Mouse (Mus musculus): ENCODE measurements around the gene Cwf19l1. TPM values are rescaled to one million over a fixed set of nuclear protein-coding genes. Genes with fewer than 3 reads are reported as not detected.

The Cwf19l1 gene
- polyA plus RNA-seq, 1 experiment from 2014 or later: 10.7 TPM

DNA sequence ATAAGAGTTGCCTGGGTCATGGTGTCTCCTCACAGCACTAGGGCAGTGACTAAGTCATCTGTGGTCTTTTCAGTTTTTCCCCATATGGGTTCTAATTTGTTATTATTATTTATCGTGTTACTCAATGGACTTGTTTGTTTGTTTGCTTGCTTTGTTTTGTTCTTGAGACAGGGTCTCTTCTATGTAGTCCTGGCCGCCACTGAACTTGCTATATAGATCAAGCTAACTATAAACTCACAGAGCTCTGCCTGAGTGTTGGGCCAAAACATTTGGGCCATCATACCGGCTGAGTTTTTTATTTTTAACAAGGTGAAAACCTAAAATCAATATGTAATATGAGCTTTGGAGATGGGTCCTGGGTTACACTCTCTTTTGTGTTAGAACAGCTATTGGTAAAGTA is 23.7 kb upstream of the Cwf19l1 start:
- Histone ChIP-seq H3K9ac (ENCODE audit: low read depth, low read length) (no peak overlapping the region), H3K4me3 (ENCODE audit: low read depth, low read length) (no peak overlapping the region), H3K4me1 (replicated peaks; ENCODE audit: control insufficient read depth, insufficient read depth, low read length) (no peaks in the 10 kb centered on the region), H3K4me2 (replicated peaks; ENCODE audit: low read depth) (no peak overlapping the region), H3K9me3 (ENCODE audit: control insufficient read depth) (no peaks in the 10 kb centered on the region), H3K27me3 (replicated peaks; ENCODE audit: control insufficient read depth, insufficient read depth, low read length) (no peaks in the 10 kb centered on the region), H3K27ac (ENCODE audit: low read depth, low read length) (no peak overlapping the region), H3K36me3 (ENCODE audit: control insufficient read depth, insufficient read depth) (no peaks in the 10 kb centered on the region)
- no peak for ATAC-seq
- WGBS: 80% methylated on average over 3 of the region's 3 CpGs
- TF ChIP-seq CTCF (IDR thresholded peaks at IDR 0.05; ENCODE audit: low read depth): no peak

DNA sequence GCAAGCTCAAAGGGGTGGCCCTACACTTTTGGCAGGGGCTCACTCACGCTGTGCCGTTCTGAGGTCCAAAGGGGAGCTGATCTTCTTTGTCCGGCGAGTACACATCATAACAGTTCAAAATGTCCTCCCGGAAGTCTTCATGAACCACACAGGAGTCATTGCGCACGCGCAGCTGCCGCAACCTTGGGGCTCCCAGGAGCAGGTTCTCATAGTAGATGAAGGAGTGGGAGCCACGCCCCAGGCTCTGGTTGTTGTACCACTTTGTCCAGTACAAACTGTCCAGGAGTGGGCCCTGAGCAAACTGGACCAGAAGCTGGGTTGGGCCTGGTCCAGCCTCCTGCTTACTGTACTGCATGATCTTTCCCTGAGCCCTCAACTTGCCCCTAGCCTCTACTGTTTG is 21.3 kb upstream of the Cwf19l1 start:
- H3K4me2 ChIP-seq (replicated peaks; ENCODE audit: low read depth): no peak overlapping the region
- H3K4me3 ChIP-seq (ENCODE audit: low read depth, low read length): no peak overlapping the region
- no peak for TF ChIP-seq CTCF (IDR thresholded peaks at IDR 0.05; ENCODE audit: low read depth)
- no peaks in the 10 kb centered on the region for H3K9me3 ChIP-seq (ENCODE audit: control insufficient read depth)
- 90% methylated on average over 10 of the region's 10 CpGs for WGBS
- no peaks in the 10 kb centered on the region for H3K4me1 ChIP-seq (replicated peaks; ENCODE audit: control insufficient read depth, insufficient read depth, low read length)
- no peak overlapping the region for H3K9ac ChIP-seq (ENCODE audit: low read depth, low read length)
- no peak for ATAC-seq
- no peaks in the 10 kb centered on the region for H3K27me3 ChIP-seq (replicated peaks; ENCODE audit: control insufficient read depth, insufficient read depth, low read length)
- H3K36me3 ChIP-seq (ENCODE audit: control insufficient read depth, insufficient read depth): no peaks in the 10 kb centered on the region
- no peak overlapping the region for H3K27ac ChIP-seq (ENCODE audit: low read depth, low read length)

DNA sequence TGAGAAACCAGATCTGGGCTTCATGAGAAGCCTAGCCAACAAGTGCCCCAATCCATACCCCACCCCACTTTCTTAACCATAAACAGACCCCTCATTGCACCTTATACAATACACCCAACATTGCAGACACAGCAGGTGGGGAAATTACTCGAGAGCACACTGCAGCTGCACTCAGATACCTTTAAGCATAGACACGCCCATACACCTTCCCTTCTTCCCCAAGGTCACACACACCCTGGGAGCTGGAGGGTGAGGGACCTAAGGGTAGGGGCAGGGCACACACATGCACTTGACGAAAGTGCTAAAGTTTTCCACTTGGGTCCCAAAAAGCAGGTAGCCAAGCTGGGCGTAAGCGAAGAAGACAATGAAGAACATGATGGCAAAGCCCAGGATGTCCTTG is 18.1 kb upstream of the Cwf19l1 start:
- Histone ChIP-seq H3K27me3 (replicated peaks; ENCODE audit: control insufficient read depth, insufficient read depth, low read length) (no peaks in the 10 kb centered on the region), H3K4me2 (replicated peaks; ENCODE audit: low read depth) (no peak overlapping the region), H3K9me3 (ENCODE audit: control insufficient read depth) (no peaks in the 10 kb centered on the region), H3K9ac (ENCODE audit: low read depth, low read length) (no peak overlapping the region), H3K4me1 (replicated peaks; ENCODE audit: control insufficient read depth, insufficient read depth, low read length) (no peaks in the 10 kb centered on the region), H3K4me3 (ENCODE audit: low read depth, low read length) (no peak overlapping the region), H3K27ac (ENCODE audit: low read depth, low read length) (no peak overlapping the region), H3K36me3 (ENCODE audit: control insufficient read depth, insufficient read depth) (no peaks in the 10 kb centered on the region)
- TF ChIP-seq CTCF (IDR thresholded peaks at IDR 0.05; ENCODE audit: low read depth): no peak
- ATAC-seq: no peak
- WGBS: 67% methylated on average over 5 of the region's 5 CpGs

DNA sequence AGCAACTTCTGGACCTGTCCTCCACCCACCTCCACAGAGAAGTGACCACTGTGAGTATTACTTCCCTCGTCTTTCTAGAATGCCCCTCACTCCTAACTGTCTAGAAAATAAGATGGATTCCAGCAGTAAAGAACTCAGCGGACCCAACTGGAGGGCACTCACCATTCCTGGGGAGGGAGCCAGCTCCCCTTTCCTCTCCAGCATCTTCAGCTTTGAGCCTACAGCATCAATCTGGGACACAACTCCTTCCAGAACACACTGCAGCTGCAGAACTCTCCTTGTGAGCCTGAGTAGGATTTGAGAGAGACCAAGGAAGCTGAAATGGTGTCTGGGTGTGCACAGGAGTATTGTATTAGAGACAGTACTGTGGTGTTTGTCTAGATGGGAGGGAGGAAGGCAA is 13.3 kb upstream of the Cwf19l1 start:
- ATAC-seq: no peak
- no peaks in the 10 kb centered on the region for H3K9me3 ChIP-seq (ENCODE audit: control insufficient read depth)
- no peaks in the 10 kb centered on the region for H3K36me3 ChIP-seq (ENCODE audit: control insufficient read depth, insufficient read depth)
- peaks cover 4% of the 10 kb centered on the region; the same call in 1 of the 2 replicates for H3K4me1 ChIP-seq (replicated peaks; ENCODE audit: control insufficient read depth, insufficient read depth, low read length)
- no peak overlapping the region for H3K4me3 ChIP-seq (ENCODE audit: low read depth, low read length)
- H3K27me3 ChIP-seq (replicated peaks; ENCODE audit: control insufficient read depth, insufficient read depth, low read length): no peaks in the 10 kb centered on the region
- H3K9ac ChIP-seq (ENCODE audit: low read depth, low read length): no peak overlapping the region
- no peak overlapping the region for H3K4me2 ChIP-seq (replicated peaks; ENCODE audit: low read depth)
- TF ChIP-seq CTCF (IDR thresholded peaks at IDR 0.05; ENCODE audit: low read depth): no peak
- no peak overlapping the region for H3K27ac ChIP-seq (ENCODE audit: low read depth, low read length)
- 66% methylated on average over 2 of the region's 2 CpGs for WGBS

DNA sequence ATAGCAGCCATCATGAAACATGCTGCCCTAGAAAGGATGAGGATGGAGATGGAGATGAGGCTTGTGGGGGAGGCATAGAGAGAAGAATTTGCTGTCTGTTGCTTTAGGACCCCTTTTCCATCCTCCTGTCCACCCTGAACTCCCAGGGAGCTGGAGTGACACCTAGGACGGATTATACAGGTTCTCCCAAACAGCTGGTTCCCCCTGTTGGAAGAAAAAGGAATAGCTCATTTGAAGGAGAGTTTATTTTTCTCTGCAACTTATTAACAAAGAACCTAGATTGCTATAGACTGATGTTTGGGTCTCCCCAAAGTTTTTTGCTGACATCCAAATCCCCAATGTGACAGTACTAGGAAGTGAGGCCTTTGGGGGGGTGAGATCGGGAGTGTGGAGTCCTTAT is 12.7 kb upstream of the Cwf19l1 start:
- 19% methylated on average over 2 of the region's 2 CpGs for WGBS
- Histone ChIP-seq H3K27me3 (replicated peaks; ENCODE audit: control insufficient read depth, insufficient read depth, low read length) (no peaks in the 10 kb centered on the region), H3K9ac (ENCODE audit: low read depth, low read length) (no peak overlapping the region), H3K4me3 (ENCODE audit: low read depth, low read length) (no peak overlapping the region), H3K4me2 (replicated peaks; ENCODE audit: low read depth) (no peak overlapping the region), H3K4me1 (replicated peaks; ENCODE audit: control insufficient read depth, insufficient read depth, low read length) (peaks cover 4% of the 10 kb centered on the region; the same call in 1 of the 2 replicates), H3K36me3 (ENCODE audit: control insufficient read depth, insufficient read depth) (no peaks in the 10 kb centered on the region; the same call in 1 of the 2 replicates), H3K9me3 (ENCODE audit: control insufficient read depth) (no peaks in the 10 kb centered on the region), H3K27ac (ENCODE audit: low read depth, low read length) (no peak overlapping the region)
- peak; percentile 60 for TF ChIP-seq CTCF (IDR thresholded peaks at IDR 0.05; ENCODE audit: low read depth)
- ATAC-seq: no peak

DNA sequence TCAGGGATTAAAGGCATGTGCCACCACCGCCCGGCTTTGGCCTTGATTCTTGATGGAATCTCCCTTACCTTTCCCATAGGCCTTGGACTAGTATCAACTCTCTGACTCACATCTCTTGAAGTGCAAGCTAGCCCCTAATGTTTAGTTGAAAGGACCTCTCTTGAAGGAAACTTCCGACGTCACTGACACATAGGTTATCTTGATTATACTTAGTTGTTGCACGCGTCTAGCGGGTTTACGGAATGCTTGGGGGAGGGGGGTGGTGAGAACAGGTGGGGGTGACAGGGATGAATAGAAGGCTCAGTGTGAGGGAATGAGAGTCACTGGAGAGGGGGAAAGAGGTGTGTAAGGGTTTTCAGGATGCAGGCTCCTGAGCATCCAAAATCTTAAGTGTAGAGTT is 11.3 kb upstream of the Cwf19l1 start:
- TF ChIP-seq CTCF (IDR thresholded peaks at IDR 0.05; ENCODE audit: low read depth): no peak
- WGBS: 94% methylated on average over 8 of the region's 8 CpGs
- ATAC-seq: no peak

DNA sequence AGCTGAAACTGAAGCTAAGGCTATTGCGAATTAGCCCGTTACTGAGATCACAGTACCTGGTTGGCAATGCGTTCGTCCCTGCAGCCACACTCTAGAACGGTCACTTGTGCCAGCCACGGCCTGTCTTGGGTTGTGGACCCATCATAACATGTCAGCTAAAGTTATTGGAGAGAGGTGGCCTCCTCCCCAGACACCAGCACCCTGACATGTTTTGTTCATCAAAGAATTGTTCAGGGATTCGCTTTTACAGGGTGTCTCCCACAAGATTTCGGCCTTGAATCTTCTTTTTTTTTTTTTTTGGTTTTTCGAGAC is 10.8 kb upstream of the Cwf19l1 start:
- H3K4me2 ChIP-seq (replicated peaks; ENCODE audit: low read depth): peak overlapping the region; percentile 80
- H3K27ac ChIP-seq (ENCODE audit: low read depth, low read length): no peak overlapping the region
- H3K4me3 ChIP-seq (ENCODE audit: low read depth, low read length): peak overlapping the region; percentile 69
- H3K4me1 ChIP-seq (replicated peaks; ENCODE audit: control insufficient read depth, insufficient read depth, low read length): peaks cover 4% of the 10 kb centered on the region; the same call in 1 of the 2 replicates
- no peaks in the 10 kb centered on the region for H3K27me3 ChIP-seq (replicated peaks; ENCODE audit: control insufficient read depth, insufficient read depth, low read length)
- no peak for TF ChIP-seq CTCF (IDR thresholded peaks at IDR 0.05; ENCODE audit: low read depth)
- no peak for ATAC-seq
- no peaks in the 10 kb centered on the region for H3K9me3 ChIP-seq (ENCODE audit: control insufficient read depth)
- peaks cover 12% of the 10 kb centered on the region for H3K36me3 ChIP-seq (ENCODE audit: control insufficient read depth, insufficient read depth)
- 43% methylated on average over 9 of the region's 9 CpGs for WGBS
- no peak overlapping the region for H3K9ac ChIP-seq (ENCODE audit: low read depth, low read length)

More for the DNA sequence above, 11.3 kb upstream of the Cwf19l1 start:
- Histone ChIP-seq H3K4me2 (replicated peaks; ENCODE audit: low read depth) (no peak overlapping the region), H3K4me3 (ENCODE audit: low read depth, low read length) (no peak overlapping the region), H3K9ac (ENCODE audit: low read depth, low read length) (no peak overlapping the region), H3K36me3 (ENCODE audit: control insufficient read depth, insufficient read depth) (peaks cover 8% of the 10 kb centered on the region), H3K9me3 (ENCODE audit: control insufficient read depth) (no peaks in the 10 kb centered on the region), H3K4me1 (replicated peaks; ENCODE audit: control insufficient read depth, insufficient read depth, low read length) (peaks cover 4% of the 10 kb centered on the region; the same call in 1 of the 2 replicates), H3K27me3 (replicated peaks; ENCODE audit: control insufficient read depth, insufficient read depth, low read length) (no peaks in the 10 kb centered on the region), H3K27ac (ENCODE audit: low read depth, low read length) (no peak overlapping the region)

Measured in intestine, postnatal 0 days (tissue).